Mouse (Mus musculus): Measurements from ENCODE around the gene Pigm.
A peak's percentile ranks its signal among the peaks of the same experiment; 100 is the strongest.

Gene Pigm

GRCm38 (mm10) chr1:172376198-172376667, at the start of gene Pigm:
Gene Pigm, plus strand, starts transcription at chr1:172376546.
- peak; percentile 96 to 97 for DNase-seq (ENCODE audit: low spot score in 2 of 2)

GRCm38 (mm10) chr1:172326684-172327083, 49.7 kb upstream of the Pigm start:
- DNase-seq (ENCODE audit: low spot score in 2 of 2), result no peak

- DNase-seq (ENCODE audit: low spot score in 2 of 2), result no peak
Measured at GRCm38 (mm10) chr1:172327206-172328001, 48.9 kb upstream of the Pigm start.

GRCm38 (mm10) chr1:172328041-172328440, 48.3 kb upstream of the Pigm start:
- no peak for DNase-seq (ENCODE audit: low spot score in 2 of 2)

- DNase-seq (ENCODE audit: low spot score in 2 of 2), result no peak
Measured at GRCm38 (mm10) chr1:172328461-172328860, 47.9 kb upstream of the Pigm start.

GRCm38 (mm10) chr1:172329131-172329530, 47.2 kb upstream of the Pigm start, which contains the start of gene Kcnj9:
Gene Kcnj9, minus strand, starts transcription at chr1:172329318.
- peak in 1 of 2 experiments; percentile 79 for DNase-seq (ENCODE audit: low spot score in 2 of 2)

GRCm38 (mm10) chr1:172329616-172330015, 46.7 kb upstream of the Pigm start:
- no peak for DNase-seq (ENCODE audit: low spot score in 2 of 2)

- DNase-seq (ENCODE audit: low spot score in 2 of 2), result no peak
Measured at GRCm38 (mm10) chr1:172331422-172331947, 44.9 kb upstream of the Pigm start.

- DNase-seq (ENCODE audit: low spot score in 2 of 2), result no peak
Measured at GRCm38 (mm10) chr1:172332925-172333324, 43.4 kb upstream of the Pigm start.

GRCm38 (mm10) chr1:172333512-172333911, 42.8 kb upstream of the Pigm start:
- no peak for DNase-seq (ENCODE audit: low spot score in 2 of 2)

GRCm38 (mm10) chr1:172335804-172336203, 40.5 kb upstream of the Pigm start:
- DNase-seq (ENCODE audit: low spot score in 2 of 2), result no peak

GRCm38 (mm10) chr1:172337411-172338185, 38.7 kb upstream of the Pigm start:
- DNase-seq (ENCODE audit: low spot score in 2 of 2), result no peak

GRCm38 (mm10) chr1:172340729-172341321, 35.5 kb upstream of the Pigm start, which contains the start of gene Kcnj10:
Gene Kcnj10, plus strand, starts transcription at chr1:172341210.
- DNase-seq (ENCODE audit: low spot score in 2 of 2), result peak; percentile 69 to 76

- no peak for DNase-seq (ENCODE audit: low spot score in 2 of 2)
Measured at GRCm38 (mm10) chr1:172341386-172341785, 35.0 kb upstream of the Pigm start.

- DNase-seq (ENCODE audit: low spot score in 2 of 2), result peak in 1 of 2 experiments; percentile 75
Measured at GRCm38 (mm10) chr1:172342729-172343128, 33.6 kb upstream of the Pigm start.

GRCm38 (mm10) chr1:172343914-172344313, 32.4 kb upstream of the Pigm start:
- DNase-seq (ENCODE audit: low spot score in 2 of 2), result no peak

GRCm38 (mm10) chr1:172344820-172345219, 31.5 kb upstream of the Pigm start:
- DNase-seq (ENCODE audit: low spot score in 2 of 2), result no peak

GRCm38 (mm10) chr1:172346707-172347106, 29.6 kb upstream of the Pigm start:
- DNase-seq (ENCODE audit: low spot score in 2 of 2), result no peak

GRCm38 (mm10) chr1:172347382-172347781, 29.0 kb upstream of the Pigm start:
- DNase-seq (ENCODE audit: low spot score in 2 of 2), result no peak

GRCm38 (mm10) chr1:172349504-172349903, 26.8 kb upstream of the Pigm start:
- DNase-seq (ENCODE audit: low spot score in 2 of 2), result no peak

- peak in 1 of 2 experiments; percentile 77 for DNase-seq (ENCODE audit: low spot score in 2 of 2)
Measured at GRCm38 (mm10) chr1:172349916-172350812, 26.2 kb upstream of the Pigm start.

Measured in frontal cortex, postnatal 14 days (tissue).